In the genomic region with DNA sequence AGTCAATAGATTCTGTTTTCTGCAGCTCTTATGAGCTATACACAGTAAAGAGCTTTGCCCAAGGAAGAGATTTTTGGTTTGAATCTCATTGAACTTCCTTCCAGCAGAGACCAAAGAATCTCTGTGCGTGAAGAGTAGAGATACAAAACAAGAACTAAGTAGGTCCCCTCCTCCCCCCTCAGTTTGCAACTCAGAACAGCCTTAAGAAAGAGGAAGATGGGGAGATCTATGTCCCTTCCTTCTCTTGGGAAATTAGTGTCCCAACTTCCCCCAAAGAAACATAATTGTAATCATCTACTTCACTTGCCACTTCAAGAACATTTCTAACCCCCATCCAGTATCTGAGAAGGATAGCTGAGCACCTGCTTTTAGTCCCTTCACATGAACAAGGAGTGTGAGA, we compare ENCODE assay signal across 21 mouse cellular contexts.
A peak's percentile ranks its signal among the peaks of the same experiment; 100 is the strongest.
DNase-seq lines count a peak whose midpoint lies in the region; ATAC-seq and TF ChIP-seq lines count a peak whose summit lies in the region.
"Had no signal": no experiment of that assay in that cellular context is flagged by ENCODE, and none has a peak within 500 bp of the region (broad histone marks: within the 10 kb centered on the region; RNA-seq: fewer than 3 reads in every experiment).

No protein-coding gene starts in this region.

- peak overlapping the region; percentile 43; the same call in 1 of the 2 replicates for H3K27ac ChIP-seq in heart, embryonic 12.5 days (ENCODE audit: poor library complexity, severe bottlenecking)
- H3K27ac ChIP-seq in heart, postnatal 0 days (ENCODE audit: low read depth), result 0 out of 2 replicates have a peak overlapping the region, but pooled peaks have one; percentile 61
- H3K27ac ChIP-seq: forebrain, embryonic 12.5 days; hindbrain, embryonic 15.5 days; liver, embryonic 14.5 days; midbrain, embryonic 13.5 days; stomach, embryonic 15.5 days had no signal

- H3K9me3 ChIP-seq in heart, embryonic 12.5 days (replicated peaks), result no peaks in the 10 kb centered on the region
- no peaks in the 10 kb centered on the region for H3K9me3 ChIP-seq in heart, postnatal 0 days (replicated peaks; ENCODE audit: control insufficient read depth, low read length)
- H3K9me3 ChIP-seq: forebrain, embryonic 12.5 days; hindbrain, embryonic 15.5 days; midbrain, embryonic 13.5 days; stomach, embryonic 15.5 days had no signal

- H3K36me3 ChIP-seq in heart, embryonic 12.5 days, result peaks cover 26% of the 10 kb centered on the region
- H3K36me3 ChIP-seq in heart, postnatal 0 days (replicated peaks; ENCODE audit: control insufficient read depth, insufficient read depth, low read length), result peaks cover 17% of the 10 kb centered on the region
- H3K36me3 ChIP-seq: forebrain, embryonic 12.5 days; hindbrain, embryonic 15.5 days; midbrain, embryonic 13.5 days; stomach, embryonic 15.5 days had no signal

- H3K27me3 ChIP-seq in heart, embryonic 12.5 days (replicated peaks), result no peaks in the 10 kb centered on the region
- no peaks in the 10 kb centered on the region for H3K27me3 ChIP-seq in heart, postnatal 0 days (ENCODE audit: control insufficient read depth, insufficient read depth, low read length)
- H3K27me3 ChIP-seq: forebrain, embryonic 12.5 days; hindbrain, embryonic 15.5 days; midbrain, embryonic 13.5 days; stomach, embryonic 15.5 days had no signal

- no peak for DNase-seq in heart, adult 18-20 months
- DNase-seq in spleen, postnatal 36 days (ENCODE audit: low spot score in 2 of 2), result peak; percentile 3 to 36
- DNase-seq in spleen, postnatal 10 days (ENCODE audit: low spot score in 2 of 2), result no peak
- DNase-seq in heart, postnatal 0 days (ENCODE audit: low spot score), result no peak
- no peak for DNase-seq in adrenal gland, postnatal 4 days (ENCODE audit: low spot score in 2 of 2)
- DNase-seq in cerebellum, adult 18-20 months, result no peak
- DNase-seq: cerebellum, adult 11 months; cerebellum, postnatal 25 days; gastrocnemius, postnatal 14 days; kidney, postnatal 14 days; left cerebral cortex, postnatal 4 days; right cerebral cortex, adult 18-20 months; thymus, adult 2 months had no signal

- no peak for ATAC-seq in heart, embryonic 12.5 days (ENCODE audit: insufficient number of reproducible peaks, low FRiP score)
- no peak for ATAC-seq in heart, postnatal 0 days (ENCODE audit: insufficient read depth, low read depth)
- ATAC-seq: intestine, postnatal 0 days; midbrain, embryonic 13.5 days had no signal

- no peak overlapping the region for H3K4me2 ChIP-seq in heart, embryonic 12.5 days
- H3K4me2 ChIP-seq in heart, postnatal 0 days (ENCODE audit: low read depth, low read length), result no peak overlapping the region
- H3K4me2 ChIP-seq: forebrain, embryonic 12.5 days; hindbrain, embryonic 15.5 days; midbrain, embryonic 13.5 days; stomach, embryonic 15.5 days had no signal

- no peak for TF ChIP-seq EP300 in heart, postnatal 0 days (IDR thresholded peaks at IDR 0.05; ENCODE audit: low read depth)

- H3K4me3 ChIP-seq in heart, embryonic 12.5 days, result no peak overlapping the region
- H3K4me3 ChIP-seq in heart, postnatal 0 days (ENCODE audit: low read depth, low read length), result no peak overlapping the region
- H3K4me3 ChIP-seq: forebrain, embryonic 12.5 days; hindbrain, embryonic 15.5 days; midbrain, embryonic 13.5 days; myocyte; stomach, embryonic 15.5 days had no signal

- peaks cover 32% of the 10 kb centered on the region for H3K4me1 ChIP-seq in heart, embryonic 12.5 days (replicated peaks)
- peaks cover 18% of the 10 kb centered on the region; the same call in 1 of the 2 replicates for H3K4me1 ChIP-seq in heart, postnatal 0 days (ENCODE audit: control insufficient read depth, insufficient read depth)
- H3K4me1 ChIP-seq: forebrain, embryonic 12.5 days; hindbrain, embryonic 15.5 days; midbrain, embryonic 13.5 days; stomach, embryonic 15.5 days had no signal

- TF ChIP-seq CTCF in heart, postnatal 0 days (IDR thresholded peaks at IDR 0.05; ENCODE audit: low read depth), result no peak

- WGBS in heart, embryonic 12.5 days, result 77% methylated on average over 1 of the region's 1 CpGs
- WGBS in heart, postnatal 0 days, result 90% methylated on average over 1 of the region's 1 CpGs

- no peak overlapping the region for H3K9ac ChIP-seq in heart, embryonic 12.5 days
- no peak overlapping the region for H3K9ac ChIP-seq in heart, postnatal 0 days (replicated peaks; ENCODE audit: low read depth, low read length)
- H3K9ac ChIP-seq: forebrain, embryonic 12.5 days; hindbrain, embryonic 15.5 days; liver, embryonic 14.5 days; midbrain, embryonic 13.5 days; stomach, embryonic 15.5 days had no signal

Comparison
In these comparisons a context has a peak if more than half of its experiments do, and no peak if none do; other contexts are left out.
1. DNase-seq: peak in spleen, postnatal 36 days (2 of 2); none in heart, adult 18-20 months (0 of 2), spleen, postnatal 10 days (0 of 2), heart, postnatal 0 days (single experiment), adrenal gland, postnatal 4 days (0 of 2) and cerebellum, adult 18-20 months (0 of 2).